Comparison of ENCODE assay signal across 7 mouse cellular contexts in genomic region chr11:121176285-121177270, GRCm38 (mm10). TPM values are rescaled to one million over a fixed set of nuclear protein-coding genes. Genes with fewer than 3 reads are reported as not detected.
A peak's percentile ranks its signal among the peaks of the same experiment; 100 is the strongest.
DNase-seq lines count a peak whose midpoint lies in the region; ATAC-seq and TF ChIP-seq lines count a peak whose summit lies in the region.

No protein-coding gene starts in this region.

- H3K4me3 ChIP-seq in G1E (ENCODE audit: low read depth, low read length), result no peak overlapping the region
- no peak overlapping the region for H3K4me3 ChIP-seq in forebrain, embryonic 15.5 days
- H3K4me3 ChIP-seq in lung, embryonic 14.5 days (ENCODE audit: low read depth, low read length), result no peak overlapping the region
- H3K4me3 ChIP-seq in small intestine, adult 2 months (ENCODE audit: low read depth, low read length), result no peak overlapping the region

- peak; percentile 59 for DNase-seq in CD4-positive helper T cell, adult 2 months (ENCODE audit: low read depth, low spot score)
- peak; percentile 31 for DNase-seq in G1E (ENCODE audit: low spot score)
- peak; percentile 51 for DNase-seq in cerebellum, adult 11-12 months
- peak; percentile 54 for DNase-seq in kidney, adult 18-20 months
- peak; percentile 73 for DNase-seq in lung, embryonic 14.5 days

- 56% methylated on average over 12 of the region's 12 CpGs for WGBS in forebrain, embryonic 15.5 days
- WGBS in lung, embryonic 14.5 days, result 48% methylated on average over 12 of the region's 12 CpGs
- 59% methylated on average over 12 of the region's 12 CpGs for WGBS in small intestine, adult 2 months

- H3K9ac ChIP-seq in forebrain, embryonic 15.5 days (replicated peaks), result no peak overlapping the region
- no peak overlapping the region for H3K9ac ChIP-seq in lung, embryonic 14.5 days

- TF ChIP-seq CTCF in G1E (IDR thresholded peaks at IDR 0.05; ENCODE audit: low read depth, low read length), result peak; percentile 94
- peak; percentile 97 for TF ChIP-seq CTCF in lung, embryonic 14.5 days (IDR thresholded peaks at IDR 0.05; ENCODE audit: low read depth)
- TF ChIP-seq CTCF in small intestine, adult 2 months (IDR thresholded peaks at IDR 0.05; ENCODE audit: extremely low read depth, insufficient read length, insufficient replicate concordance, low read depth, low read length), result peak; percentile 84; the same call in 1 of the 2 replicates

- H3K4me1 ChIP-seq in G1E (ENCODE audit: insufficient read depth, low read depth, low read length), result no peaks in the 10 kb centered on the region
- peaks cover 3% of the 10 kb centered on the region; the same call in 1 of the 2 replicates for H3K4me1 ChIP-seq in forebrain, embryonic 15.5 days
- H3K4me1 ChIP-seq in lung, embryonic 14.5 days (ENCODE audit: insufficient read depth), result no peaks in the 10 kb centered on the region
- peaks cover 3% of the 10 kb centered on the region; the same call in 1 of the 2 replicates for H3K4me1 ChIP-seq in small intestine, adult 2 months (ENCODE audit: control insufficient read depth, insufficient read depth, insufficient read length, low read length)

- H3K4me2 ChIP-seq in forebrain, embryonic 15.5 days (replicated peaks), result no peak overlapping the region
- H3K4me2 ChIP-seq in lung, embryonic 14.5 days, result no peak overlapping the region

- H3K9me3 ChIP-seq in G1E (replicated peaks), result no peaks in the 10 kb centered on the region
- H3K9me3 ChIP-seq in forebrain, embryonic 15.5 days, result no peaks in the 10 kb centered on the region
- H3K9me3 ChIP-seq in lung, embryonic 14.5 days (ENCODE audit: low read depth, low read length), result no peaks in the 10 kb centered on the region

- peaks cover 7% of the 10 kb centered on the region for H3K36me3 ChIP-seq in G1E (replicated peaks)
- no peaks in the 10 kb centered on the region for H3K36me3 ChIP-seq in forebrain, embryonic 15.5 days
- H3K36me3 ChIP-seq in lung, embryonic 14.5 days (ENCODE audit: insufficient read depth), result 0 out of 2 replicates have a peak, but pooled peaks cover 4% of the 10 kb centered on the region
- H3K36me3 ChIP-seq in small intestine, adult 2 months (ENCODE audit: control insufficient read depth, insufficient read depth, low read length), result 0 out of 2 replicates have a peak, but pooled peaks cover 2% of the 10 kb centered on the region

- no peak for TF ChIP-seq POLR2A in small intestine, adult 2 months (IDR thresholded peaks at IDR 0.05; ENCODE audit: low read depth, low read length)

- 0 out of 2 replicates have a peak, but pooled peaks have one; percentile 22 for ATAC-seq in G1E (ENCODE audit: extremely low read depth, insufficient number of reproducible peaks, low FRiP score, poor library complexity, severe bottlenecking)
- ATAC-seq in forebrain, embryonic 15.5 days (replicated peaks), result 0 out of 2 replicates have a peak, but pooled peaks have one; percentile 38
- peak; percentile 81 for ATAC-seq in lung, embryonic 14.5 days (ENCODE audit: insufficient read depth)

- peaks cover 18% of the 10 kb centered on the region for H3K27me3 ChIP-seq in G1E (ENCODE audit: insufficient read depth, low read length)
- H3K27me3 ChIP-seq in forebrain, embryonic 15.5 days, result no peaks in the 10 kb centered on the region
- H3K27me3 ChIP-seq in lung, embryonic 14.5 days (ENCODE audit: insufficient read depth, low read length), result no peaks in the 10 kb centered on the region
- H3K27me3 ChIP-seq in small intestine, adult 2 months (ENCODE audit: control insufficient read depth, insufficient read depth, low read length), result no peaks in the 10 kb centered on the region

- H3K27ac ChIP-seq in forebrain, embryonic 15.5 days (replicated peaks), result no peak overlapping the region
- H3K27ac ChIP-seq in lung, embryonic 14.5 days (ENCODE audit: low read depth), result no peak overlapping the region
- H3K27ac ChIP-seq in small intestine, adult 2 months (ENCODE audit: insufficient read depth, low read depth, low read length), result no peak overlapping the region

RNA-seq across cellular contexts. Expression of gene Uts2r, which starts 16.5 kb away (rescaled TPM):
- not detected in 2 replicates for total RNA-seq in G1E (2014; fragmentation: Nextera tagmentation)
- total RNA-seq in G1E (2017), result 0.05 TPM in 1 of 2 replicates, not detected in the other
- not detected in 2 replicates for polyA plus RNA-seq in G1E (2012)
- polyA plus RNA-seq in forebrain, embryonic 15.5 days (2015; fragmentation: Nextera tagmentation; extraction: Ambion mirVana), result 0.18 TPM in 1 of 2 replicates, not detected in the other
- polyA plus RNA-seq in lung, embryonic 14.5 days (2014; fragmentation: Nextera tagmentation; extraction: Ambion mirVana), result not detected in 2 replicates
- polyA plus RNA-seq in small intestine, adult 2 months (2012; rRNA removed), result not detected in 2 replicates

RNA-seq across cellular contexts. Expression of gene Hexdc, which starts 27.7 kb away (rescaled TPM):
- total RNA-seq in G1E (2014; fragmentation: Nextera tagmentation) (3.8 and 7.2 TPM in 2 replicates), G1E (2017) (7.3 and 8.6 TPM in 2 replicates)
- polyA plus RNA-seq in G1E (2012), result 3.6 and 4.9 TPM in 2 replicates
- polyA plus RNA-seq in forebrain, embryonic 15.5 days (2015; fragmentation: Nextera tagmentation; extraction: Ambion mirVana), result 14.3 and 17.1 TPM in 2 replicates
- polyA plus RNA-seq in lung, embryonic 14.5 days (2014; fragmentation: Nextera tagmentation; extraction: Ambion mirVana), result 7.4 and 9.4 TPM in 2 replicates
- polyA plus RNA-seq in small intestine, adult 2 months (2012; rRNA removed), result 12.5 and 27.9 TPM in 2 replicates

RNA-seq across cellular contexts. Expression of gene Ogfod3, which starts 27.9 kb away (rescaled TPM):
- total RNA-seq in G1E (2014; fragmentation: Nextera tagmentation) (6.4 and 7.7 TPM in 2 replicates), G1E (2017) (4.2 and 4.5 TPM in 2 replicates)
- 5.5 and 6.7 TPM in 2 replicates for polyA plus RNA-seq in G1E (2012)
- polyA plus RNA-seq in forebrain, embryonic 15.5 days (2015; fragmentation: Nextera tagmentation; extraction: Ambion mirVana), result 14.4 and 16.7 TPM in 2 replicates
- 25.1 and 26.2 TPM in 2 replicates for polyA plus RNA-seq in lung, embryonic 14.5 days (2014; fragmentation: Nextera tagmentation; extraction: Ambion mirVana)
- polyA plus RNA-seq in small intestine, adult 2 months (2012; rRNA removed), result 8.6 and 13.1 TPM in 2 replicates

RNA-seq across cellular contexts. Expression of gene Tex19.1, which starts 30.6 kb away (rescaled TPM):
- not detected in 2 replicates for total RNA-seq in G1E (2014; fragmentation: Nextera tagmentation)
- not detected in 2 replicates for total RNA-seq in G1E (2017)
- not detected in 2 replicates for polyA plus RNA-seq in G1E (2012)
- polyA plus RNA-seq in forebrain, embryonic 15.5 days (2015; fragmentation: Nextera tagmentation; extraction: Ambion mirVana), result not detected in 2 replicates
- 0.11 TPM in 1 of 2 replicates, not detected in the other for polyA plus RNA-seq in lung, embryonic 14.5 days (2014; fragmentation: Nextera tagmentation; extraction: Ambion mirVana)
- not detected in 2 replicates for polyA plus RNA-seq in small intestine, adult 2 months (2012; rRNA removed)

RNA-seq across cellular contexts. Expression of gene Cybc1, which starts 52.5 kb away (rescaled TPM):
- total RNA-seq in G1E (2014; fragmentation: Nextera tagmentation) (13.3 and 23.2 TPM in 2 replicates), G1E (2017) (38.5 and 41.5 TPM in 2 replicates)
- polyA plus RNA-seq in G1E (2012), result 13.3 and 19.6 TPM in 2 replicates
- 40.4 and 44.3 TPM in 2 replicates for polyA plus RNA-seq in forebrain, embryonic 15.5 days (2015; fragmentation: Nextera tagmentation; extraction: Ambion mirVana)
- polyA plus RNA-seq in lung, embryonic 14.5 days (2014; fragmentation: Nextera tagmentation; extraction: Ambion mirVana), result 29.1 and 35.7 TPM in 2 replicates
- 16.4 and 20.8 TPM in 2 replicates for polyA plus RNA-seq in small intestine, adult 2 months (2012; rRNA removed)

Comparison
In these comparisons a context has a peak if more than half of its experiments do, and no peak if none do; other contexts are left out.
1. ATAC-seq: peak in every context shown above with its lines; median percentile 81 in lung, embryonic 14.5 days; 38 in forebrain, embryonic 15.5 days; 22 in G1E.